Mouse (Mus musculus) embryo, embryonic 10 days (tissue): ENCODE data around the gene Wfs1.

Experiments
- DNase-seq: peaks from one replicate; pipeline ENCODE4 v3.0.0-alpha.2; 2015; ENCODE audit warnings: low spot score

Gene Wfs1

GRCm38 (mm10) chr5:36929376-36929775, 59.6 kb downstream of the Wfs1 start:
- DNase-seq: no peak

GRCm38 (mm10) chr5:36928701-36929100, 60.3 kb downstream of the Wfs1 start:
- peak; percentile 62 for DNase-seq

- no peak for DNase-seq
Measured at GRCm38 (mm10) chr5:36923826-36924700, 64.9 kb downstream of the Wfs1 start.

- no peak for DNase-seq
Measured at GRCm38 (mm10) chr5:36922811-36923210, 66.2 kb downstream of the Wfs1 start.

- DNase-seq: no peak
Measured at GRCm38 (mm10) chr5:36921871-36922270, 67.1 kb downstream of the Wfs1 start.

GRCm38 (mm10) chr5:36920072-36920471, 68.9 kb downstream of the Wfs1 start:
- DNase-seq: peak; percentile 63

- DNase-seq: no peak
Measured at GRCm38 (mm10) chr5:36918016-36918415, 71.0 kb downstream of the Wfs1 start.

- no peak for DNase-seq
Measured at GRCm38 (mm10) chr5:36917245-36917644, 71.8 kb downstream of the Wfs1 start.

- DNase-seq: no peak
Measured at GRCm38 (mm10) chr5:36916581-36916980, 72.4 kb downstream of the Wfs1 start.
